Mouse (Mus musculus) erythroblast, embryonic 14.5 days (primary cell): ENCODE measurements at regions not wholly inside any gene's neighbourhood (a gene's known extent, or its start where the extent isn't known, plus 50 kb on each side); places are given as distances from the start of the nearest gene placed in this dataset.

Experiments used
- GATA1 ChIP-seq: IDR thresholded peaks from 2 replicates; pipeline ENCODE4 v1.6.1; 2012; ENCODE audit warnings: low read length, inconsistent platforms, mixed read lengths
- TAL1 ChIP-seq: IDR thresholded peaks from 3 replicates; pipeline ENCODE4 v1.6.1; 2012; ENCODE audit warnings: low read length, inconsistent platforms, mixed read lengths

GRCm38 (mm10) chr1:137874361-137874760 is 301.1 kb downstream of the Ptprc start:
- TF ChIP-seq GATA1 (no peak), TAL1 (no peak)
